Mouse (Mus musculus): ENCODE measurements around the gene Synpo2l.

GRCm38 (mm10) chr14:20672990-20673389, 4.8 kb upstream of the Synpo2l start:
- TF ChIP-seq POLR2A (IDR thresholded peaks at IDR 0.05; ENCODE audit: borderline replicate concordance, extremely low read depth, insufficient read depth, insufficient read length, poor library complexity, severe bottlenecking) (no peak), CTCF (IDR thresholded peaks at IDR 0.05; ENCODE audit: borderline replicate concordance, extremely low read depth, insufficient read depth, insufficient read length) (peak; percentile 32; the same call in 1 of the 2 replicates)

All from brain, embryonic 14.5 days (tissue).